Mouse (Mus musculus): ENCODE measurements around the gene Flad1. TPM values are rescaled to one million over a fixed set of nuclear protein-coding genes. Genes with fewer than 3 reads are reported as not detected.
A peak's percentile ranks its signal among the peaks of the same experiment; 100 is the strongest.

Flad1 gene
- total RNA-seq (2015) (9.4 and 11.3 TPM in 2 replicates), total RNA-seq (2017) (12.5 and 18.7 TPM in 2 replicates)

- ATAC-seq (replicated peaks; ENCODE audit: poor library complexity), result peak; percentile 100
Measured at GRCm38 (mm10) chr3:89411490-89412393, at the start of gene Flad1. TSS of gene Flad1 (minus strand) at chr3:89411870.

- ATAC-seq (replicated peaks; ENCODE audit: poor library complexity), result peak; percentile 77
Measured at GRCm38 (mm10) chr3:89458965-89459807, 47.5 kb upstream of the Flad1 start.

- peak; percentile 65 for ATAC-seq (replicated peaks; ENCODE audit: poor library complexity)
Measured at GRCm38 (mm10) chr3:89458372-89458964, 46.8 kb upstream of the Flad1 start.

GRCm38 (mm10) chr3:89456726-89457665, 45.3 kb upstream of the Flad1 start:
- ATAC-seq (replicated peaks; ENCODE audit: poor library complexity), result peak; percentile 78

- no peak for ATAC-seq (replicated peaks; ENCODE audit: poor library complexity)
Measured at GRCm38 (mm10) chr3:89455786-89456285, 44.2 kb upstream of the Flad1 start.

- ATAC-seq (replicated peaks; ENCODE audit: poor library complexity), result no peak
Measured at GRCm38 (mm10) chr3:89454401-89455177, 42.9 kb upstream of the Flad1 start, which contains the start of gene Pmvk. TSS of gene Pmvk (plus strand) at chr3:89454541.

- ATAC-seq (replicated peaks; ENCODE audit: poor library complexity), result no peak
Measured at GRCm38 (mm10) chr3:89451916-89452315, 40.2 kb upstream of the Flad1 start.

GRCm38 (mm10) chr3:89449541-89449940, 37.9 kb upstream of the Flad1 start:
- peak; percentile 82 for ATAC-seq (replicated peaks; ENCODE audit: poor library complexity)

- peak; percentile 95 for ATAC-seq (replicated peaks; ENCODE audit: poor library complexity)
Measured at GRCm38 (mm10) chr3:89448720-89449537, 37.3 kb upstream of the Flad1 start.

- ATAC-seq (replicated peaks; ENCODE audit: poor library complexity), result no peak
Measured at GRCm38 (mm10) chr3:89440691-89441090, 29.0 kb upstream of the Flad1 start.

- peak; percentile 38 for ATAC-seq (replicated peaks; ENCODE audit: poor library complexity)
Measured at GRCm38 (mm10) chr3:89437269-89437668, 25.6 kb upstream of the Flad1 start.

GRCm38 (mm10) chr3:89436176-89437113, 24.8 kb upstream of the Flad1 start, which contains the start of gene Pbxip1:
TSS of gene Pbxip1 (plus strand) at chr3:89436706.
- peak; percentile 76 for ATAC-seq (replicated peaks; ENCODE audit: poor library complexity)

GRCm38 (mm10) chr3:89435041-89435440, 23.4 kb upstream of the Flad1 start:
- no peak for ATAC-seq (replicated peaks; ENCODE audit: poor library complexity)

- no peak for ATAC-seq (replicated peaks; ENCODE audit: poor library complexity)
Measured at GRCm38 (mm10) chr3:89434532-89434931, 22.9 kb upstream of the Flad1 start.

- ATAC-seq (replicated peaks; ENCODE audit: poor library complexity), result no peak
Measured at GRCm38 (mm10) chr3:89432606-89433005, 20.9 kb upstream of the Flad1 start.

GRCm38 (mm10) chr3:89430171-89431159, 18.8 kb upstream of the Flad1 start, which contains the start of gene Pygo2:
TSS of gene Pygo2 (plus strand) at chr3:89430214.
- peak; percentile 95 for ATAC-seq (replicated peaks; ENCODE audit: poor library complexity)

Data from megakaryocyte progenitor cell, adult 5-6 weeks (primary cell).